Mouse (Mus musculus) lung, adult 18-20 months (tissue): Measurements from ENCODE around the gene Gss.
"Not testable (repeated sequence)": the region's sequence is repeated elsewhere in the genome, so short reads cannot be mapped to it uniquely, and the experiment has no call there.

Experiments used
- DNase-seq, 2 experiments: peaks; one replicate each; pipeline ENCODE4 v3.0.0; 2022; ENCODE audit warnings: mixed read lengths in 2 of 2

Gss gene

DNA sequence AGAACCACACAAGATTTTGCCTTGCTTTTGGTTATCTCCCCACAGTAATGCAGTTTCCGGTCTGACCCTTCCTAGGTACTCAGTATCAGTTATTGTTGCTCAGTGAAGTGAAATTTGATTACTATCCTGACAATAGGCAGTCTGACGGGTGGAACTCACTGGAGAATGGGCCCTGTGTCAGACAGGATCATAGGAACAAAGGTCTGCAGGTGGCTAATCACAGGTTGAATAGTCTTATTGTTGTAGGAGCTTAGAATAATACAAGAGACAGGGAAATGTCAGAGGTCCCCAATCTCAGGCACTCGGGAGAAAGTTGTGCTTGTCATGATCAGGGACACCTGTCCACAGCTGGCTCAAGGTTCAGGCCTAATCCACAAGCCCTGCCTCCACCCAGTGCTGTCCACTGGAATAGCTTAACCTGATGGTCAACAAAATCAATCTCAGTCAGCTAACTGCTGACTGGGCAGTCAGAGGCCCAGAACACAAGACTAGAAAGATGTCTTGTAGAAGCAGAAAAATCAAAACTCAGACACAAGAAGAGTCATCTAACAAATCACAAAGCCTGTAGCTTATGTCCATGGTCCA lies 23.3 kb downstream of the Gss start:
- no peak for DNase-seq

- no peak for DNase-seq
These were observed 24.9 kb downstream of the Gss start for GRCm38 (mm10) chr2:155567751-155568150.

DNA sequence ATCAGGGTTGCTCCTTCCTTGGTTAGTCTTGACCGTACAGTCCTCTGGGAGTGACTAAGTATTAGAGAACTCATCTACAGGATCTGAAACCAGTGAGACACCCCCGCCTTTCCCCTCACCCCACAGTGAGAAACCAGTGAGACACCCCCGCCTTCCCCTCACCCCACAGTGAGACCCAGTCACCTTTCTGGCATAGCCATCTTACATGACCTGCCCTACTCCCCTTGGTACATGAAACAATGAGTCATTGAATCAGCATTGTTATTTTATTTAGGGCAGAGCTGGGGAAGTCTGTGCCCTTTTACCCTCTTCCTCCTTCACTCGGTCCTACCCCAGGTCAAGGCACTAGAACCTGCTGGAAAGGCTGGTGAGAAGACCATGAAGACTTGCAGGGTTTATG lies 29.7 kb downstream of the Gss start:
- DNase-seq: no peak

- no peak for DNase-seq
These were observed 30.4 kb downstream of the Gss start for GRCm38 (mm10) chr2:155562209-155562608.

GRCm38 (mm10) chr2:155554426-155554985 lies 38.1 kb downstream of the Gss start:
- DNase-seq: peak in 1 of 2 experiments; percentile 37

DNA sequence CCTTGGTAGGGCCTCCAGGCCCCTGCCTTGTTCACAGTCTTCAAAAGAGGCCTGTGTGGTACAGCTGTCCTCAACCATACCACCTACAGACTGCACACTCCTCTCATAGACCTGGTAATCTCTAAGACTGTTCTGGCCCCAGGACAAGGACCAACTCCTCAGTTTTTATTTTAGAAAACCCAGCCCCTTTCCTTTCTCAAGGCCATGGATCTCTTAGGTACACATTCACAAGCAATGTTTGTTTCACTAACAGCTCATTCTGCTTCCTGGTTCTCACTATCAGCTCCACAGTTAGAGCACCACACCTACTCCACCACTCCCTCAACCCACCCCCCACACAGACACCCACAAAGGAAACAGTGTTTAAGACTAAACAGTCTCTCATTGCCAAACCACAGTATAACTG lies 39.7 kb downstream of the Gss start:
- DNase-seq: peak; percentile 39 to 59

DNA sequence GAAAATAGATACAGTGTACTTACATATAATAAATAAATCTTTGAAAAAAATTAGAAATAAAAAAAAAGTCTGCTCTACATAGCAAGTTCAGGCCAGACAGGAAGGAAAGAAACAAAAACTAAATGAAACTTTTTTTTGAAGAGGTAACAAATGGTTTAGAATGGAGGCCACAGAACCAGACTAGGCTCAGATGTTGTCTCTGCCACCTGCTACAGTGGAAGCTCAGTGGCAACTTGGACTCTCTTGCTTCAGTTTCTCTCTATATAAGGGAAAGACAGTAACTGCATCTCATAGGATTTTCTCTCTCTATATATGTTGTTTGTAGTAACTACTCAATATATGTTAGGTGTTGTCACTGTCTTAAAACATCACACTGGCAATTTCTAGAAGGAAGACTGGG lies 40.3 kb downstream of the Gss start:
- no peak for DNase-seq

- DNase-seq: no peak
These were observed 45.7 kb downstream of the Gss start for GRCm38 (mm10) chr2:155546955-155547354.

DNA sequence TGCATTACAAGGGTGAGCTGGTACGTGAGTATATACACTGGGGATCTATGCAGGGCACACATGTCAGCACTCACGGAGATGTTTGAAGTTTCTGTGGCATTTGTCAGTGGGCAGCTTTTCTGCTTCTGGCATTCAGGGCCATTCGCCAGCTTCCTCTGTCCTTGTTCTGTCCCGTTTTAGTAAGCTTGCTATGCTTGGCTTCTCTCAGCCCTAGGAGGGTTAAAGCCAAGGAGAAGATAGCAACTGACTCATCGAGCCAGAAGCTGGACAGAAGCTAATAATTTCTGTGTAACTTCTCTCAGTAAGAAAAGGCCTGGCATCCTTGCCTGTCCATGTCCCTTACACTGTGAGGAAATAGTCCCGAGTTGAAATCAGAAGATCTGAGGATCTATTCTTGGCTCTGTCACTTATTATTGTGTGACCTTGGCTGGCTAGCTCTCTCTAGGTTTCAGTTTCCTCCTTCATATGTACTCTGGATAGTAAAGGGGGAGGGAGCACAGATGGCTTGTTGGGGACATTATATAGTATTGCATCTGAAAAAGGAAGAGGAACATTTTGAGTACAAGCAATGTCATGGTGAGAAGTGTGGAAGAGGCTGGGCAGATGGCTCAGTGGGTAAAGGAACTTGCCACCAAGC lies 51.7 kb downstream of the Gss start:
- no peak for DNase-seq

DNA sequence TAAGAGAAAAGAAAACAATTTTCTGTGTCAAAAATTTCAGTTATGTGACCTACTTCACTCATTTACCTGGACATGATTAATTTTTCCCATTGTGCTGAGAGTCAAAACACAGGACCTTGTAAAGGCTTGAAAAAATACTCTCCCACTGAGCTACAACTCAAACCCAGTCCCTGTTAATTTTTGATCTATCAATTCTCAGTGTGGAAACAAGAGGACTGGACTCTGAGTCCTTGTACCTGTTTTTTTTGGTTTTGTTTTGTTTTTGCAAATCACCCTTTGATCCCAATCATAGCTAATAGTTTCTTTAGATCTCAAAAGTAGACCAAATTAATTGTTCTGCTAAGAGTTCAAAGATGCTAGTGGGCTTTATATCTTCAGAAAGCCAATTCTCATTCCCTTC lies 52.9 kb downstream of the Gss start:
- DNase-seq: no peak

- DNase-seq: not testable (repeated sequence)
These were observed 54.0 kb downstream of the Gss start for GRCm38 (mm10) chr2:155538463-155539057.

DNA sequence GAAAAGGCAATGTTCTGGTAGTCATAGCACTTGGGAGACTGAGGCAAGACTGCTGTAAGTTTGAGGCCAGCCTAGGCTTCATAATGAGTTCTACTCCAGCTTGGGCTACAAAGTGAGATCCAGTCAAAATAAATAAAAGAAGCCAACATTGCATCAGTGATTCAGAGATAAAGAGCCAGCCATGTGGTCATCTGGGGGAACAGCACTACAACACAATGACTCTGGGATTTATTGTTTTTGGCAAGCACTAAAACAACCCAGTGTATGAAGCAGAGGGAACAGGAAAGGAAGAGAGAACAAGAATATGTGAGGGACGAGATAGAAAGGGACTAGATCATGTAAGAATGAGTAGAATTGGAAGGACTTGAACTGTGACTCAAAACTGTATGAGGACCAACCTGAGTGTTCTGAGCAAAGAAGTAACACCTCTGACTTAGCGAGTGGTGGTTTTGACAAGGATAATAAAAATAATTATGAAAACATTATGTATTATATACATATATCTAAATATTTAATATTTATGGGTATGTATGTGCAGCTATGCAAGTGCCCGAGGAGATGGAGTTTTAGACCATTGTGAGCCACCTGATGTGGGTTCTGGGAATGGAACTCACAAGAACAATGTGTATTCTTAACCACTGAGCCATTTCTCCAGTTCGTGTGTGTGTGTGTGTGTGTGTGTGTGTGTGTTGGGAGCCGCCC lies 54.7 kb downstream of the Gss start:
- no peak for DNase-seq

DNA sequence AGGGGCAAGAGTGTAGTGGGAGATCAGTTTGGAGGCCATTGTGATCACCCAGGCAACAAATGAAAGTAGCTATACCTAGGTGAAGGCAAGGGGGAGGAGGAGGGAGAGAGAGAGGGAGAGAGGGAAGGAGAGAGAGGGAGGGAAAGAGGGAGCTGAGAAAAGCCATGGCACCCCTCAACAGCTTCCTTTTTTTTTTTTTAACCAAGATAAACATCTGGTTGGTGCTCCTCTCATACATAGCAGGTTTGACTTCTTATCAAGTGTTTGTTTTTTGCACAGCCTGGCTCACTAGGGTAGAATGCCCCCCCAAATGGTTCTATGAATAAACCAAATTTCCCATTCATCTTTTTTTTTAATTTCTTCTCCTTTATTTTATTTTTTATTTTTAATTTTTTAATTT lies 56.3 kb downstream of the Gss start:
- DNase-seq: no peak

DNA sequence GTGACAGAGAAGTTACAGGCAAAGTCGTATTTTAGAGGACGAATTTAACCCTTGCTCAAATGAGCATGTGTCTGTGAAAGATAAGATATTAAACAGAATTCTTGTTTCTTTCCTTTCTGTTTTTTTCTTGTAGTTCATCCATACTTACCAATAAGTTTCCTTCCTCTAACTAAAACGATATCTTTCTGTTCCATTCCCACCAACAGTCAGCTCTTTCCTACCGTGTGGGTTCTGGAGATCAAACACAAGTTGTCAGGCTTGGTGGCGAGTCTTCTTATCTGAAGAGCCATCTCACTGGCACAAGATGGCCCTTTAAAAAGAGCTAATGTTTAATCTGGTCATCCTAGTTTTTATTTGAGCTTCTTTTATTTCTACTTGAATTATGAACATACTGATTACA lies 65.2 kb downstream of the Gss start:
- DNase-seq: no peak

- no peak for DNase-seq
These were observed 68.2 kb downstream of the Gss start for GRCm38 (mm10) chr2:155524378-155524777.

DNA sequence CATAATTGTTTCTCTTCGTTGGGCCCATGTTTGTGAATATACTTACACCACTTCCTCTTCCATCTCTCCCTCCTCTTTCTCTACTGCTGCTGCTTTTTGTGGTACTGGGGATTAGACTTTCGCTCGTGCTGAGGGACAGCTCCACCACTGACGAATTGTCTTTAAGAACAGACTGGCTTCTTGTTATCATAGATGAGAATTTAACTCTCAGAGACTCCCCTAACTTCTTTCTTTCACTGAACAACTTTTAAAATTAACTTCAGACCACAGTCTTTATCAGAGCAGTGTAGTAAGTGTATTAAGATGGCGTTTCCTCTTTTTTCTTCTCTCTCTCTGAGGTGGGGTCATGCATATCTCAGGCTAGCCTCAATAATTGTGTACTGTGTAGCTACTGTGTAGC lies 68.9 kb downstream of the Gss start:
- DNase-seq: no peak

DNA sequence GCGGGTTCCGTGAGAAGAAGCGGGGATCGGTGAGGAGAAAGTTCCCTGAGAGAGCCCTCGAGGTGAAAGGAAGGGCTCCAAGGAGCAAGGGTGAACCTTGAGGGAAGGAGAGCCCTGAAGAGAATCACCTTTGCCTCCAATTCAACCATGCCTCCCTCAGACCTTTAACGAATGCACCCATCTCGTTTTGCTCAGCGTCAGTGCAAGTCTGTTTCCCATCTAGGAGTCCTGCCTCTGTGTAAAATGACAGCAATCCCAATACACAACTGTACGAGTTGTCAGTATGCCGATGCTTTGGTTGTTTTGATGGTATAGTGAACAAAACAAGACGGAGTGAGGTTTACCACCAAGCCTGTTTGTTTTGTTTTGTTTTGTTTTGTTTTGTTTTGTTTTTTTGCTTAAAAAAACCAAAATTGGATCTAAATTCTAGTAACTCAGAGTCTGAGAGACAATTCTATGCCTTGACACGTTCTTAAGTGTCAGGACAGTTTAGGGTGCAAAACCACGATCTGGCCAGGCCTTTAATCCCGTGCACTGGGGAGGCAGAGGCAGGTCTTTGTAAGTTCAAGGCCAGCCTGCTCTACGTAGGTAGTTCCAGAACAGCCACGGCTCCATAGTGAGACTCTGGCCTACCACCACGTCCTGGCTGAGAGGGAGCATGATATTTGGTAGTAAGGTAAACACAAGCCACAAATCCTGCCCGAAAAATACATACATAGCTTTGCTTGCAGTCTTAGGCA lies 73.9 kb downstream of the Gss start:
- DNase-seq: no peak

GRCm38 (mm10) chr2:155517455-155518423 lies 74.9 kb downstream of the Gss start, which contains the start of the genes Acss2 and Ggt7:
Gene Acss2 (plus strand): TSS chr2:155517948.
Gene Ggt7 (minus strand): TSS chr2:155518237.
- peak; percentile 100 for DNase-seq

DNA sequence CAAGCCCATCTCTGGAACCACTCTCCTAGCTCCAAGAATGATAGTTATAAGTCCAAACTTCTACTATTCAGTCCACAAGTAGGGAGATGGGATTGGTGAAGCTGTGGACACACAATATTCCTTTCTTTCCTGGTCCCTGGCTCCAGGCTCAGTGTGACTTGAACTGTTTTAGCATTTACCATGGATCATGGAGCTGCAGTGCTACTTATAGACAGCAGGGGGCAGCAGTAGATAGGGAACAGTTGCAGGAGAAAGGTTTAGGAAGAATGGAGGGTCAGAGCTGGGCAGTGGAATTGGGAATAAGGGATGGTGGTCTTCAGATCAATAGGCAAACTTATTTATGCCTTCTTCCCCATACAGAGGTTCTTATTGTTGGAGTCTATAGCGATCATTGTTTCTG lies 76.7 kb downstream of the Gss start:
- DNase-seq: peak; percentile 62 to 71

DNA sequence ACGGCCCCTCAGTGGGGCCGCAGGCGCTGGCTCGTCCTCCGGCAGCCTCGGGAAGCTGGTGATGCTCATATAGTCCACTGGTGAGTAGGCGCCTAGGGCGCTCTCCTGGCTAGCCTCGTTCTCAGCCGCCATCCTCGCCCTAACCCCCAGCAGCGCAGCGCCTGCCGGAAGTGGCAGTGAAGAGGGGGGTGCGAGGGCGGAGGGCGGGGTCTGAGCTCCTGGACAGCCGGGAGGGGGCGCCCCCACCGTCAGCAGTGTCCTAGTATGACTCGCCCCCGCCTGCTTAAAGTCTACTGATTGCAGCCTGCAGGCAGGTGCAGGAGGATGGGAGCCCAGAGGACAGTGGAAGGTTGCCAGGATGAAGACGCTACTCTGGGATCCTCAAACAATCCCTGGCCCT lies 77.9 kb downstream of the Gss start:
- peak; percentile 68 to 74 for DNase-seq

GRCm38 (mm10) chr2:155513543-155513942 lies 79.1 kb downstream of the Gss start:
- no peak for DNase-seq
